Mouse (Mus musculus) intestine, embryonic 14.5 days (tissue): ENCODE measurements around the gene Lef1. TPM values are rescaled to one million over a fixed set of nuclear protein-coding genes. Genes with fewer than 3 reads are reported as not detected.
A peak's percentile ranks its signal among the peaks of the same experiment; 100 is the strongest.

Experiments used
- ATAC-seq: fragments of 200-750 bp; cut with Nextera tagmentation; replicated peaks from 2 replicates; pipeline ENCODE4 v1.8.0; 2017; ENCODE audit warnings: low read depth, moderate number of reproducible peaks, moderate TSS enrichment, moderate library complexity; ENCODE audit not compliant: low FRiP score, low TSS enrichment
- DNase-seq: peaks from one replicate; pipeline ENCODE4 v3.0.0-alpha.2; 2018; ENCODE audit warnings: low spot score
- H3K27ac ChIP-seq: fragments of 300-500 bp; sonication (generic); 2 replicates; pipeline ENCODE4 v1.5.1; 2014; ENCODE audit warnings: low read depth, mild to moderate bottlenecking, control low read depth
- H3K27me3 ChIP-seq: fragments of 300-500 bp; sonication (generic); replicated peaks from 2 replicates; pipeline ENCODE4 v1.6.1; 2014; ENCODE audit warnings: low read length, control low read depth; ENCODE audit not compliant: control insufficient read depth, insufficient read depth
- H3K36me3 ChIP-seq: fragments of 300-500 bp; sonication (generic); 2 replicates; pipeline ENCODE4 v1.6.1; 2014; ENCODE audit warnings: low read length, control low read depth; ENCODE audit not compliant: control insufficient read depth, insufficient read depth
- H3K4me1 ChIP-seq: fragments of 300-500 bp; sonication (generic); replicated peaks from 2 replicates; pipeline ENCODE4 v1.6.1; 2014; ENCODE audit warnings: low read length, control low read depth, mixed read lengths; ENCODE audit not compliant: control insufficient read depth, insufficient read depth
- H3K4me2 ChIP-seq: fragments of 300-500 bp; sonication (generic); 2 replicates; pipeline ENCODE4 v1.6.1; 2014; ENCODE audit warnings: low read length
- H3K4me3 ChIP-seq: fragments of 300-500 bp; sonication (generic); 2 replicates; pipeline ENCODE4 v1.5.1; 2014; ENCODE audit warnings: low read depth, low read length, control low read depth, mixed read lengths
- H3K9ac ChIP-seq: fragments of 300-500 bp; sonication (generic); 2 replicates; pipeline ENCODE4 v1.6.1; 2014; ENCODE audit warnings: mild to moderate bottlenecking, low read length
- H3K9me3 ChIP-seq: fragments of 300-500 bp; sonication (generic); 2 replicates; pipeline ENCODE4 v1.6.1; 2016; ENCODE audit warnings: low read length, control low read depth; ENCODE audit not compliant: control insufficient read depth
- WGBS: fragments of 180-500 bp; shearing (Covaris S2); extraction: QIAGEN DNeasy Blood & Tissue Kit; methylation state at CpG from one replicate; pipeline ENCODE4 v1.1.7; 2014; 5-methylcytosine and 5-hydroxymethylcytosine counted together
- polyA plus RNA-seq: library from polyadenylated mRNA; unstranded; fragments of >200 nt; fragmentation: Nextera tagmentation; extraction: Ambion mirVana; gene quantifications from 2 replicates; pipeline ENCODE4 v1.2.1, GENCODE M21; 2014

The Lef1 gene
- polyA plus RNA-seq, 1 experiment from 2014 or later = 0.69 TPM

DNA sequence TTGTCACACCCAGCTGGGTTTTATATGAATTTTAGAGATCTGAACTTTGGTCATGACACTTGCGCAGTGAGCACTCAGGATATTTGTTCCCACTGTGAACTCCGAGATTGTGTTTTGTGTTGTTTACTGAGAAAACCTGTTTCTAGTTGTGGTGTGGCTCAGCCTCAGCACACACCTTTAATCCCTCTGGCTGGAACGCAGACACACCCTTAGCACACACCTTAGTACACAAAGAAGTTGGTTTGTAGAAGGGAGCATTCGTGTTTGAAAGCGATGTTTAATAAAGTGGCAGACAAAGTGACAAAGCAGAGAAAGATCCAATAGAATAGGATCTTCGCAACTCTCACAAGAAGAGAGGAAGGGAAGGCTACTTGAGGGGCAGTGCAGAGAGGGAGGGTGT lies 150.1 kb downstream of the Lef1 start:
- Histone ChIP-seq H3K9me3 (peaks cover 6% of the 10 kb centered on the region), H3K4me3 (no peak overlapping the region), H3K27me3 (no peaks in the 10 kb centered on the region), H3K36me3 (peaks cover 20% of the 10 kb centered on the region), H3K9ac (no peak overlapping the region), H3K27ac (no peak overlapping the region), H3K4me1 (no peaks in the 10 kb centered on the region), H3K4me2 (no peak overlapping the region)
- ATAC-seq (no peak), DNase-seq (no peak)
- 95% methylated on average over 6 of the region's 6 CpGs for WGBS

- peaks cover 6% of the 10 kb centered on the region for H3K9me3 ChIP-seq
- H3K27me3 ChIP-seq = no peaks in the 10 kb centered on the region
- 60% methylated on average over 15 of the region's 15 CpGs for WGBS
- no peak overlapping the region for H3K27ac ChIP-seq
- no peak overlapping the region for H3K4me3 ChIP-seq
- H3K9ac ChIP-seq = no peak overlapping the region
- ATAC-seq (no peak), DNase-seq (no peak)
- H3K4me1 ChIP-seq = no peaks in the 10 kb centered on the region
- peaks cover 23% of the 10 kb centered on the region for H3K36me3 ChIP-seq
- H3K4me2 ChIP-seq = no peak overlapping the region
Measured at GRCm38 (mm10) chr3:131263766-131264486, 153.7 kb downstream of the Lef1 start.

DNA sequence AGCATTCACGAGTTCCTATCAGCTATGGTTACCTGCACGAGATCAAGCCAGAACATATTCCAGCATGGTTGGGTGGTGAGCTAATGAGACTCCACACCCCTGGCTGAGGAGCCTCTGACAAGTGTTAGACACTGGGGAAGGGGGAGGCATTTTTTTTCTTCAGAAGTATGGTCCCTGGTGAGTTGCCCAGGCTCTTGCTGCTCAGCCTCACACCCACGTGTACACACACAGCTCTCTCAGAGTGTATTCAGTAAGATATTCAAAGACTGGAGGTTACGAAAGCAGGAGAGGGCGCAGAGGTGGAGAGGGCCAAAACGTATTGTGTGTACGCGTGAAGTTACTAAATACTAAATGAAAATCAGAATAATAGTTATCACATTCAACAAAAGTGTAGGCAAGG lies 155.2 kb downstream of the Lef1 start:
- Histone ChIP-seq H3K9ac (no peak overlapping the region), H3K36me3 (peaks cover 23% of the 10 kb centered on the region), H3K4me1 (peaks cover 7% of the 10 kb centered on the region; the same call in 1 of the 2 replicates), H3K9me3 (peaks cover 6% of the 10 kb centered on the region), H3K27ac (no peak overlapping the region), H3K27me3 (no peaks in the 10 kb centered on the region), H3K4me2 (no peak overlapping the region), H3K4me3 (no peak overlapping the region)
- ATAC-seq = no peak
- 92% methylated on average over 8 of the region's 8 CpGs for WGBS
- no peak for DNase-seq

- Histone ChIP-seq H3K36me3 (peaks cover 22% of the 10 kb centered on the region), H3K27me3 (no peaks in the 10 kb centered on the region), H3K4me2 (no peak overlapping the region), H3K9me3 (no peaks in the 10 kb centered on the region), H3K27ac (no peak overlapping the region), H3K4me3 (no peak overlapping the region), H3K4me1 (peaks cover 15% of the 10 kb centered on the region), H3K9ac (no peak overlapping the region)
- no peak for DNase-seq
- no peak for ATAC-seq
- 81% methylated on average over 3 of the region's 3 CpGs for WGBS
Measured at GRCm38 (mm10) chr3:131266366-131267050, 156.2 kb downstream of the Lef1 start.

DNA sequence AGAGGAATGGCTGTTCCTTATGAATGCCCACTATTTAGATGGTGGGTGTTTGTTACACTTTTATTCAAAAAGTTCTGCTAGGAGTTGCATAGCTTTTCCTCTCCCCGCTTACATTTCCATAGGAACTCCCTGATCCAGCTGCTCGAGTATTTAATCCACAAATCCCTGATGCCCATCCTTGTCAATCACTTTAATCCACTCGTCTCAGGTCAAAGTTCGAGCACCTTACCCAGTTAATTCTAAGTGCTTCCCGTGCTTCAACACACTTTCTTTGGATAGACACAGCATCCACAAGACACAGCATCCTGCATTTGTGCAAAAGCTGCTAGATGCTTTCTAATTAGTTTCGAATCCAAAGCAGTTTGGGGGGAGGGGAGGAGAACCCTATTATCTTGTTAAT lies 160.1 kb downstream of the Lef1 start:
- H3K4me1 ChIP-seq = peaks cover 18% of the 10 kb centered on the region
- 0 out of 2 replicates have a peak overlapping the region, but pooled peaks have one; percentile 67 for H3K9ac ChIP-seq
- DNase-seq (no peak), ATAC-seq (no peak)
- peak overlapping the region; percentile 81 for H3K4me3 ChIP-seq
- peaks cover 2% of the 10 kb centered on the region for H3K36me3 ChIP-seq
- H3K27me3 ChIP-seq = no peaks in the 10 kb centered on the region
- H3K4me2 ChIP-seq = peak overlapping the region; percentile 51
- no peaks in the 10 kb centered on the region for H3K9me3 ChIP-seq
- no peak overlapping the region for H3K27ac ChIP-seq
- WGBS = 59% methylated on average over 6 of the region's 6 CpGs

- Histone ChIP-seq H3K36me3 (peaks cover 2% of the 10 kb centered on the region), H3K4me3 (peak overlapping the region; percentile 81), H3K27me3 (no peaks in the 10 kb centered on the region), H3K4me2 (peak overlapping the region; percentile 51), H3K9ac (peak overlapping the region; percentile 67), H3K4me1 (peaks cover 18% of the 10 kb centered on the region), H3K9me3 (no peaks in the 10 kb centered on the region), H3K27ac (peak overlapping the region; percentile 78; the same call in 1 of the 2 replicates)
- 4% methylated on average over 8 of the region's 8 CpGs for WGBS
- ATAC-seq (peak; percentile 54), DNase-seq (peak; percentile 74)
Measured at GRCm38 (mm10) chr3:131271157-131271556, 160.9 kb downstream of the Lef1 start.

DNA sequence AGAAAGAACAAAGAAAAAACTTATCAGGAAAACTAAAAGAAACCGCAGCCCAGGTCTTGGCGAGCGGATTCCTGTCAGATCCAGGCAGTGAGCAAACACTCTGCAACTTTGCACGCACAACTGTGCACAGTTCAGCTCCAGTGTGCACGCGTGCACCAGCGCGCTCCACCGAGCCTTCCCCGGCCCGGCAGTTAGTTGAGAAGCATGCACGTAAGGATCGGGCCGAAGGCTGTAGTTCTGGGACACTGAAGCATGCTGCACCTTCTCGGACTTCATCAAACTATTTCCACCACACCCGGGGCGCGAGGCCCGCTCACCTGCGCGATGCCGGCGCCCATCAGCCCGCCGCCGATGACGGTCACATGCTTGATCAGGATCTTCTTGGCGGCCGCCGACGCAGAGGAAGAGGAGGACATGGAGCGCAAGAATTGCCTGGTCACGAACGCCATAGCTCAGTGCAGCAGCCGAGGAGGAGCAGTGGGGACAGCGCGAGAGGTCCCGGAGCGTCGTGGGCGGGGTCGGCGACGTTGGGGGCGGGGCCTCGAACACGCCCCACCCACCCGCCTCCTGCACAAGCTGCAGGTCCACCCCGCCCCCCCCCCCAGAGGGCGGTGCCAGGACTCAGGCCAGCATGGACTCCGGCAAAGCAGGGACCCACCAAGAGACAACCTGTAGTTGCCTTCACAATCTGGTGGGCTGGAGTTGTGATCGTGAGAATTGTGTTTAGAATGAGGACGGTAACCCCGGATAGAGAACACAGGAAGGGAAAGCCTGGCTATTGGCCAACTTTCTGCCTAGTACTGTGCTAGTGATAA lies 161.5 kb downstream of the Lef1 start, which contains the start of gene Hadh:
TSS of gene Hadh (minus strand) at position 543 of the 815 bp plus-strand sequence.
- under 1% methylated on average over 54 of the region's 54 CpGs for WGBS

DNA sequence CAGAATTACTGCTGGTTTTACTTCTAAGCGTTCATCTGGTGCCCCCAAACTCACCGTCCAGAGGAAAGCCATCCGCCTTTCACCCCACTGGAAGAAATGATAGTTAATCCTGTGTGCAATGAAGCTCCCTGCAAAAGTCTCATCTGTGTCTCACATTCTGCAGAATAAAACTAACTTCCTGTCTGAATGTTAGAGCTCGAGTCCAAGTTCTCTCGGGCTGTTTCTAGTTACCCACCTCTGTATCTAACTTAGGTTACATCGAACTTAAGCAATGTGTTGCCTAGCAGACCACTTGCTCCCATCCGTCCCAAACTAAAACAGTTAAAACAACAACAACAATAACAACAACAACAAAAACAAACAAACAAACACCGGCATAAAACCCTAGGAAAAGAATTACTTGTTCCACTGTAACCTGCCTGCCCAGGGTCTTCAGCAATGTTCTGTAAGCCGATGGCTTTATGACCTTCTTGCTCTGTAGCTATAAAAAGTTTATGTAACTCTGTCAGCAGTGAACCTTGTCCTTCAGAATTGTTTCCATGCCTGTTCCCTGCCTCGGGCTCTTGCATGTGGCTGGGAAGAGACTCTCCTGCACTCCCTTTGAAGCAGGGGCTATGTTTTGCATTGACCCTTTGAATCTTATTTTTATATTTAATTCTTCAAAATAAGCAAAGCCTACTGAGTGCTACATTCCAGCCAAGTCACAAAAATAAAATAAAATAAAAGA lies 162.3 kb downstream of the Lef1 start:
- peak overlapping the region; percentile 78; the same call in 1 of the 2 replicates for H3K27ac ChIP-seq
- ATAC-seq = peak; percentile 44
- H3K9me3 ChIP-seq = no peaks in the 10 kb centered on the region
- H3K4me3 ChIP-seq = peak overlapping the region; percentile 81
- no peak for DNase-seq
- peak overlapping the region; percentile 51 for H3K4me2 ChIP-seq
- H3K36me3 ChIP-seq = peaks cover under 1% of the 10 kb centered on the region; the same call in 1 of the 2 replicates
- H3K9ac ChIP-seq = peak overlapping the region; percentile 25
- WGBS = 22% methylated on average over 10 of the region's 10 CpGs
- H3K4me1 ChIP-seq = peaks cover 18% of the 10 kb centered on the region
- H3K27me3 ChIP-seq = no peaks in the 10 kb centered on the region

More for the DNA sequence above, 161.5 kb downstream of the Lef1 start, which contains the start of gene Hadh:
- no peaks in the 10 kb centered on the region for H3K27me3 ChIP-seq
- ATAC-seq = peak; percentile 92
- peak; percentile 93 for DNase-seq
- peak within 1 kb of the TSS; percentile 78 for H3K27ac ChIP-seq
- peaks cover 2% of the 10 kb centered on the region for H3K36me3 ChIP-seq
- H3K4me1 ChIP-seq = peaks cover 18% of the 10 kb centered on the region
- H3K4me3 ChIP-seq = peak within 1 kb of the TSS; percentile 81
- peak within 1 kb of the TSS; percentile 67 for H3K9ac ChIP-seq
- peak within 1 kb of the TSS; percentile 51 for H3K4me2 ChIP-seq
- no peaks in the 10 kb centered on the region for H3K9me3 ChIP-seq
